Mouse (Mus musculus) liver, embryonic 14.5 days (tissue): ENCODE results near the gene Banf2.

ENCODE experiments used
- CTCF ChIP-seq: IDR thresholded peaks from 2 replicates; pipeline ENCODE4 v1.5.1; 2016; ENCODE audit warnings: antibody characterized with exemption, low read depth, control low read depth
- EP300 ChIP-seq: IDR thresholded peaks from 2 replicates; pipeline ENCODE4 v1.6.1; 2016; ENCODE audit warnings: antibody characterized with exemption, low read depth

DNA sequence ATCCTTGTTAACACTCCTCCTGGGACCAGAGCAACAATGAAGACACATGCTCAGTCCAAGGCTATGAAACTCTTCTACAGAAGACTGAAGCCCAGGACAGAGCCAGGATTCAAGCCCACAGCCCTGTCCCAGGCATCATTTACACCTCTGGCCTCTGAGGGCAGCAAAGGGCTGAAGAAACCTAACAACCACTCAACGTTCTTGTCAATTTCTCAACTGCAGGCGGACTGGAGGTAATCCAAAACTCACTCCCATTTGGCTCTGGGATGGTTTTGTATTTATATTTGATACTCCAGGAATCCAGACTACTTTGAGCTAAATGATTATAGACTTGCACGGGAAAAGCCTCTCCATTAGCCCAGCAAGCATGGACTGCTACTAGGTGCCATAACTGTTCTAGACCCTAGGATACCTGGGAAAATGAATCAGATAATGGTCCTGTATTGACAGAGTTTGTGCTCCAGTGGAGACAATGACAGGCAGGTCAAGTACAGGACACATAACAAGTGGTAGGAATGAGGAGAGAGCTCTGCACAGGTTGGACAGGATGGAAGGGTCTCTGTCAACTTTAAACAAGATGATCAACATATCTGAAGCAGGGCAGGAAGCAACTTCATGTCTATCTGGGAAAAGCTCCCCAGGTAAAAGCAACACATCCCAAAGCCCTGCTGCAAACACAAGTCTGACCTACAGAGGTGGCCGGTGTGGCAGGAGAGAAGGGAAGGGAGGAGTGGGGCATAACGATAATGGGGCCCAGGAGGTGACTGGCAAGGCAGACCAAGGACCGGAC, 27.5 kb upstream of the Banf2 start:
- TF ChIP-seq CTCF (no peak), EP300 (no peak)
